8 mouse cellular contexts compared by ENCODE assay signal in the genomic region with DNA sequence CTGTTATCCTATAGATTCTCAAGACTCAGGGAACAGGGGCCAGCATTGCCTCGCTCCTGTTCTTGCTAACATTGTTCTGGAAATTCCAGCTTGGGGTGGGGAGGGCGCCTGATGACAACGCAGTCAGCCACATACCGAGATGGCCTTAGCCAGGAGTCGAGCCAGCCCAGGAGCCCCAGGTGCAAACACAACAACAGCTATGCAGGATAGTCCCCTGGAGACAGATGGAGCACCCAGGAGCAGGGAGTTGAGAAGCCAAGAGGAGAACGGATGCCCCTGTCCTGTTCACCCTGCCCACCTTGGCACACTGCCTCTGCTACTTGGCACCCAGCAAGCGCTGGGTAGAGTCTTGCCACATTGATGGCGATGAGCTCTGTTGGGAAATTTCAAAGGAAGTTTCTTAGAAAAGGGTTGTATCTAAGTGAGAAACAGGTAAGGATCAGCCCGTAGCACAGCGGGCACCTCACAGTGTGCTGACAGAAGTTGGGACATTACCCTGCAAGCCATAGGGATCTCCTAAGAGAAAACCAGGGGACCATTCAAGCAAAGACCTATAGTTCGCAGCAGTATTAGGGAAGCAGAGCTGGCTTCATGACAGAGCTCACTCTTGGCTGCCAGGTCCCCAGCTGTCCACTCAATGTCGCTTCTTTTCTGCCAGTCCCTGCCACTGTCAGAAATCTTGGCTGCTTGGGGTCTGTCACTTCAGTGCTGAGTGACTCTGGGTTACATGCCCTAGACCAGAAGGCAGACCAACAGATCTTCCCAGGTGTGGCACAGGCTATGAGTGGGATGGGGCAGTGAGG. TPM values are rescaled to one million over a fixed set of nuclear protein-coding genes. Genes with fewer than 3 reads are reported as not detected.
DNase-seq lines count a peak whose midpoint lies in the region; ATAC-seq and TF ChIP-seq lines count a peak whose summit lies in the region.

No protein-coding gene starts in this region.

- peak overlapping the region; percentile 39 for H3K9ac ChIP-seq in embryonic facial prominence, embryonic 14.5 days (ENCODE audit: low read depth, low read length)
- H3K9ac ChIP-seq in hindbrain, postnatal 0 days (replicated peaks; ENCODE audit: low read length) = no peak overlapping the region

- 30% methylated on average over 12 of the region's 12 CpGs for WGBS in embryonic facial prominence, embryonic 14.5 days
- 31% methylated on average over 12 of the region's 12 CpGs for WGBS in hindbrain, postnatal 0 days
- 93% methylated on average over 12 of the region's 12 CpGs for WGBS in thymus, adult 2 months

- peak overlapping the region; percentile 46 for H3K4me2 ChIP-seq in embryonic facial prominence, embryonic 14.5 days (ENCODE audit: low read depth, low read length)
- H3K4me2 ChIP-seq in hindbrain, postnatal 0 days (ENCODE audit: low read depth, low read length) = peak overlapping the region; percentile 24

- H3K27ac ChIP-seq in embryonic facial prominence, embryonic 14.5 days (replicated peaks; ENCODE audit: low read depth, low read length) = peak overlapping the region; percentile 93
- peak overlapping the region; percentile 56; the same call in 1 of the 2 replicates for H3K27ac ChIP-seq in hindbrain, postnatal 0 days
- no peak overlapping the region for H3K27ac ChIP-seq in thymus, adult 2 months (ENCODE audit: control insufficient read depth, insufficient read depth, low read length)

- ATAC-seq in embryonic facial prominence, embryonic 14.5 days (ENCODE audit: low read depth) = no peak; the same call in 1 of the 2 replicates
- ATAC-seq in hindbrain, postnatal 0 days = peak; percentile 77
- no peak for ATAC-seq in megakaryocyte progenitor cell, adult 5-6 weeks (replicated peaks; ENCODE audit: poor library complexity)
- ATAC-seq in monocyte, adult 5-6 weeks (replicated peaks; ENCODE audit: insufficient number of reproducible peaks, low FRiP score, low TSS enrichment, poor library complexity, severe bottlenecking) = no peak; the same call in 1 of the 2 replicates

- TF ChIP-seq POLR2A in thymus, adult 2 months (IDR thresholded peaks at IDR 0.05; ENCODE audit: control insufficient read depth, extremely low read depth, insufficient read depth, low read length, poor library complexity) = no peak

- TF ChIP-seq CTCF in hindbrain, postnatal 0 days (IDR thresholded peaks at IDR 0.05; ENCODE audit: low read depth) = no peak
- no peak for TF ChIP-seq CTCF in thymus, adult 2 months (IDR thresholded peaks at IDR 0.05; ENCODE audit: borderline replicate concordance, control insufficient read depth, extremely low read depth, insufficient read depth, low read length, poor library complexity)

- H3K4me3 ChIP-seq in embryonic facial prominence, embryonic 14.5 days (ENCODE audit: low read depth, low read length) = peak overlapping the region; percentile 12; the same call in 1 of the 2 replicates
- no peak overlapping the region for H3K4me3 ChIP-seq in hindbrain, postnatal 0 days (ENCODE audit: low read length)
- no peak overlapping the region for H3K4me3 ChIP-seq in thymus, adult 2 months (ENCODE audit: control insufficient read depth, insufficient read depth, low read length)

- H3K9me3 ChIP-seq in embryonic facial prominence, embryonic 14.5 days (ENCODE audit: control insufficient read depth, low read length) = no peaks in the 10 kb centered on the region
- no peaks in the 10 kb centered on the region for H3K9me3 ChIP-seq in hindbrain, postnatal 0 days (ENCODE audit: low read length)

- peaks cover 28% of the 10 kb centered on the region for H3K4me1 ChIP-seq in embryonic facial prominence, embryonic 14.5 days (ENCODE audit: control insufficient read depth, insufficient read depth, low read length)
- peaks cover 11% of the 10 kb centered on the region for H3K4me1 ChIP-seq in hindbrain, postnatal 0 days (ENCODE audit: insufficient read depth, low read length)
- peaks cover 2% of the 10 kb centered on the region; the same call in 1 of the 2 replicates for H3K4me1 ChIP-seq in thymus, adult 2 months (replicated peaks; ENCODE audit: control insufficient read depth, insufficient read depth, low read length)

- DNase-seq in 3134 (ENCODE audit: extremely low read depth, insufficient read length, low spot score) (peak; percentile 85), ES-CJ7 (ENCODE audit: low read depth, low spot score) (peak; percentile 80)
- DNase-seq in embryonic facial prominence, embryonic 14.5 days (ENCODE audit: low spot score) = no peak
- peak; percentile 79 for DNase-seq in hindbrain, postnatal 0 days (ENCODE audit: low spot score)
- peak; percentile 34 for DNase-seq in lung, postnatal 25 days (ENCODE audit: low spot score)
- DNase-seq in thymus, adult 2 months = no peak

- H3K27me3 ChIP-seq in embryonic facial prominence, embryonic 14.5 days (replicated peaks; ENCODE audit: control insufficient read depth, insufficient read depth, low read length) = no peaks in the 10 kb centered on the region
- H3K27me3 ChIP-seq in hindbrain, postnatal 0 days (ENCODE audit: insufficient read depth, low read length) = no peaks in the 10 kb centered on the region
- no peaks in the 10 kb centered on the region for H3K27me3 ChIP-seq in thymus, adult 2 months (ENCODE audit: control insufficient read depth, insufficient read depth, low read length)

- H3K36me3 ChIP-seq in embryonic facial prominence, embryonic 14.5 days (ENCODE audit: control insufficient read depth, insufficient read depth, low read length) = no peaks in the 10 kb centered on the region
- no peaks in the 10 kb centered on the region for H3K36me3 ChIP-seq in hindbrain, postnatal 0 days (ENCODE audit: insufficient read depth, low read length)
- no peaks in the 10 kb centered on the region for H3K36me3 ChIP-seq in thymus, adult 2 months (ENCODE audit: control insufficient read depth, insufficient read depth, low read length)

RNA-seq across cellular contexts. Expression of a gene that starts 43.7 kb away (rescaled TPM):
- polyA plus RNA-seq in embryonic facial prominence, embryonic 14.5 days (2014; fragmentation: Nextera tagmentation; extraction: Ambion mirVana) = 4.1 and 4.2 TPM in 2 replicates
- 11.1 and 12.2 TPM in 2 replicates for total RNA-seq in hindbrain, postnatal 0 days (2014; rRNA removed)
- polyA plus RNA-seq in hindbrain, postnatal 0 days (2015; fragmentation: Nextera tagmentation; extraction: Ambion mirVana) = 2.0 and 2.7 TPM in 2 replicates
- 6.4 and 10.0 TPM in 2 replicates for polyA plus RNA-seq in thymus, adult 2 months (2012; rRNA removed)
- total RNA-seq in megakaryocyte progenitor cell, adult 5-6 weeks (2015) = 2.0 and 2.3 TPM in 2 replicates
- 2.6 and 3.2 TPM in 2 replicates for total RNA-seq in megakaryocyte progenitor cell, adult 5-6 weeks (2017)
- 6.8 to 11.0 TPM (median 8.8 TPM) in 3 replicates for total RNA-seq in monocyte, adult 5-6 weeks (2017)

Comparison
In these comparisons a context has a peak if more than half of its experiments do, and no peak if none do; other contexts are left out.
1. DNase-seq: peak in 3134 (single experiment), ES-CJ7 (single experiment), hindbrain, postnatal 0 days (single experiment) and lung, postnatal 25 days (single experiment); none in embryonic facial prominence, embryonic 14.5 days (single experiment) and thymus, adult 2 months (single experiment).